Mouse (Mus musculus): ENCODE data around the gene Avp.

DNA sequence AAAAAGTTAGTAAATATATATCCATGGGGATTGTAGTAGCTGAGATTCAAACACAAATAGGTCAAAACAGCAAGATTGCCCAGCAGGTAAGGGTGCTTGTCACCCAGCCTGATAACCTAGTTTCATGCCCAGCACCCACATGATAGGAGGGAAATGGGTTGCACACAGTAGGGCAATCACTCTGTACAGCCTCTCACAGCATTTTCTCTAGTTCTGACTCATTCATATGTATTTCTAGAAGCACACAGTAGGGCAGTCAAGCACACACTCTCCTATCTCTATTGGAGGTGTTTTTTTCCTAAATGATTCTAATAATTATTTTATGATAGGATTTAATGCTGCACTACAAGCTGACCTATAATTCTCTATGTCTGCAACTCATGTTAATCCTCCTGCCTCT is 12.4 kb downstream of the Avp start:
- TF ChIP-seq CTCF (IDR thresholded peaks at IDR 0.05; ENCODE audit: borderline replicate concordance, insufficient read depth, low read depth, low read length) (no peak), POLR2A (IDR thresholded peaks at IDR 0.05; ENCODE audit: borderline replicate concordance, insufficient read depth, low read length) (no peak)
